Mouse (Mus musculus) spleen, embryonic (tissue): Measurements from ENCODE around the gene Rtl3.

Experiments used
- CTCF ChIA-PET: fragments of 350-600 bp; sonication (Branson Sonifier 250); formaldehyde crosslinking; loops from one replicate; lab custom pipeline; 2022; lab: Charles Lee

Rtl3 gene

GRCm38 (mm10) chrX:106840409-106840808 lies at the start of gene Rtl3:
Rtl3 (minus strand) TSS chrX:106840644.
- CTCF ChIA-PET = no interaction called here

- CTCF ChIA-PET = no interaction called here
These were observed 31.9 kb upstream of the Rtl3 start for GRCm38 (mm10) chrX:106872315-106872714.

GRCm38 (mm10) chrX:106871894-106872293 lies 31.4 kb upstream of the Rtl3 start:
- CTCF ChIA-PET = no interaction called here

GRCm38 (mm10) chrX:106871426-106871825 lies 31.0 kb upstream of the Rtl3 start:
- CTCF ChIA-PET = no interaction called here

- CTCF ChIA-PET = no interaction called here
These were observed 13.3 kb upstream of the Rtl3 start for GRCm38 (mm10) chrX:106853523-106854300.

- CTCF ChIA-PET = no interaction called here
These were observed 853 bp downstream of the Rtl3 start for GRCm38 (mm10) chrX:106839591-106839990.

- CTCF ChIA-PET = no interaction called here
These were observed 9.9 kb downstream of the Rtl3 start for GRCm38 (mm10) chrX:106830494-106830893.

GRCm38 (mm10) chrX:106809560-106810226 lies 30.8 kb downstream of the Rtl3 start:
- CTCF ChIA-PET = no interaction called here

GRCm38 (mm10) chrX:106804387-106804786 lies 36.1 kb downstream of the Rtl3 start:
- CTCF ChIA-PET = no interaction called here

- CTCF ChIA-PET = no interaction called here
These were observed 45.8 kb downstream of the Rtl3 start for GRCm38 (mm10) chrX:106794686-106795085.
